Mouse (Mus musculus) heart, postnatal 0 days (tissue): ENCODE measurements around the gene Ss18l1. TPM values are rescaled to one million over a fixed set of nuclear protein-coding genes. Genes with fewer than 3 reads are reported as not detected.

Experiments
- ATAC-seq: fragments of 200-750 bp; cut with Nextera tagmentation; 2 replicates; pipeline ENCODE4 v1.8.0; 2017; ENCODE audit warnings: low read depth, moderate number of reproducible peaks, moderate library complexity; ENCODE audit not compliant: insufficient read depth
- DNase-seq: peaks from one replicate; pipeline ENCODE4 v3.0.0-alpha.2; 2016; ENCODE audit warnings: low spot score
- H3K27ac ChIP-seq: fragments of 300-500 bp; sonication (generic); 2 replicates; pipeline ENCODE4 v1.5.1; 2014; ENCODE audit warnings: low read depth, mild to moderate bottlenecking
- H3K27me3 ChIP-seq: fragments of 300-500 bp; sonication (generic); 2 replicates; pipeline ENCODE4 v1.6.1; 2014; ENCODE audit warnings: low read length, mixed read lengths; ENCODE audit not compliant: control insufficient read depth, insufficient read depth
- H3K36me3 ChIP-seq: fragments of 300-500 bp; sonication (generic); replicated peaks from 2 replicates; pipeline ENCODE4 v1.6.1; 2014; ENCODE audit warnings: low read length, mixed read lengths; ENCODE audit not compliant: control insufficient read depth, insufficient read depth
- H3K4me1 ChIP-seq: fragments of 300-500 bp; sonication (generic); 2 replicates; pipeline ENCODE4 v1.6.1; 2014; ENCODE audit warnings: antibody characterized with exemption; ENCODE audit not compliant: control insufficient read depth, insufficient read depth
- H3K4me2 ChIP-seq: fragments of 300-500 bp; sonication (generic); 2 replicates; pipeline ENCODE4 v1.6.1; 2014; ENCODE audit warnings: low read depth, mild to moderate bottlenecking, low read length, moderate library complexity
- H3K4me3 ChIP-seq: fragments of 300-500 bp; sonication (generic); 2 replicates; pipeline ENCODE4 v1.5.1; 2014; ENCODE audit warnings: low read depth, low read length
- H3K9ac ChIP-seq: fragments of 300-500 bp; sonication (generic); replicated peaks from 2 replicates; pipeline ENCODE4 v1.6.1; 2014; ENCODE audit warnings: low read depth, low read length, mixed read lengths
- H3K9me3 ChIP-seq: fragments of 300-500 bp; sonication (generic); replicated peaks from 2 replicates; pipeline ENCODE4 v1.6.1; 2016; ENCODE audit warnings: low read length; ENCODE audit not compliant: control insufficient read depth
- CTCF ChIP-seq: IDR thresholded peaks from 2 replicates; pipeline ENCODE4 v1.5.1; 2016; ENCODE audit warnings: antibody characterized with exemption, control low read depth, low read depth
- EP300 ChIP-seq: IDR thresholded peaks from 2 replicates; pipeline ENCODE4 v1.6.1; 2016; ENCODE audit warnings: antibody characterized with exemption, low read depth
- WGBS: fragments of 180-500 bp; shearing (Covaris S2); extraction: QIAGEN DNeasy Blood & Tissue Kit; methylation state at CpG from one replicate; pipeline ENCODE4 v1.1.7; 2014; 5-methylcytosine and 5-hydroxymethylcytosine counted together
- polyA plus RNA-seq: library from polyadenylated mRNA; unstranded; fragments of >200 nt; fragmentation: Nextera tagmentation; extraction: Ambion mirVana; gene quantifications from 2 replicates; pipeline ENCODE4 v1.2.1, GENCODE M21; 2015
- total RNA-seq: library from RNA; depleted of rRNA; stranded (reverse); fragments of >200 nt; gene quantifications from 2 replicates; pipeline ENCODE4 v1.2.3, GENCODE M21; 2014; ENCODE audit warnings: low replicate concordance

Gene Ss18l1
- total and polyA plus RNA-seq, 2 experiments from 2014 or later, result 2.3 to 5.3 TPM

- Histone ChIP-seq H3K36me3 (no peaks in the 10 kb centered on the region), H3K4me2 (no peak overlapping the region), H3K9me3 (no peaks in the 10 kb centered on the region), H3K4me3 (no peak overlapping the region), H3K27ac (no peak overlapping the region), H3K4me1 (0 out of 2 replicates have a peak, but pooled peaks cover 8% of the 10 kb centered on the region), H3K27me3 (no peaks in the 10 kb centered on the region), H3K9ac (no peak overlapping the region)
- WGBS, result 52% methylated on average over 7 of the region's 7 CpGs
- no peak for DNase-seq
- ATAC-seq, result no peak
- TF ChIP-seq CTCF (no peak), EP300 (no peak)
These were observed 22.1 kb upstream of the Ss18l1 start for GRCm38 (mm10) chr2:180020091-180020661.

DNA sequence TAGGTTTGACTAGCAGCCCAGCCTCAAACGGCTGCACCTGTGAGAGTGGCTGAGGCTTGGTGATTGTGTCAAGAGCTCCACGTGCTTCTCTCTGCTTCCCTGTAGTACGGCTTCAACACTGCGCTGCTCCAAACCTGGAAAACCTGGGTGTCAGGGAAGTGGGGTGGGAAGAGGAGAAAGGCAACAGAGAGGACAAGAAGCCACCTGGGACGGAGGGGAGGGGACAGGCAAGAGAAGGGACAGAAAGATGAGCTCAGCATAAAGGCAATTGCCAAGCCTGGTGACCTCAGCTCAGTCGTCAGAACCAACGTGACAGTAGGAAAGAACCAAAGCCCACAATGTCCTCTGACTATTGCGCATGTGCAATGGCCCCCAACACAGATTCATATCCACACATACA, 21.4 kb upstream of the Ss18l1 start:
- no peaks in the 10 kb centered on the region for H3K27me3 ChIP-seq

DNA sequence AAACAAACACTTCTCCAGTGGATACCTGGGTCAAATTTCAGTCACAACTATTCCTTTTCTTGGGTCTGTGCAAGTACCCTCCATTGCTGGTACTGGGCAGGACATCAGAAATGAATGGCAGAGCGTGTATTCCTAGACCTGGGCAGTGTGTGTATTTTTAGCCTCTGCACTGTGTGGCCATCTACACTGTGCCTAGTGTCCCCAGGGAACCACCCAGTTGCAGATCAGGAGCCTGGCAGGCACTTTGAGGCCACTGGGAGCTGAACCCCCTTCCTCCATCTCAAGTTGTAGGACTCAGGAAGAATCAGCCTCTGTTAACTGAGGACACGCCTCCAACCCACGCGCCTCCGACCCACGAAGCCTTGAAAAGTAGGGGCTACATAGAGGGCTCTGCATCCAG, 19.6 kb upstream of the Ss18l1 start:
- H3K9ac ChIP-seq, result no peak overlapping the region
- H3K4me1 ChIP-seq, result peaks cover 28% of the 10 kb centered on the region
- H3K4me3 ChIP-seq, result no peak overlapping the region
- no peaks in the 10 kb centered on the region; the same call in 1 of the 2 replicates for H3K36me3 ChIP-seq
- DNase-seq (no peak), ATAC-seq (no peak)
- TF ChIP-seq EP300, result no peak
- no peak for TF ChIP-seq CTCF
- H3K9me3 ChIP-seq, result no peaks in the 10 kb centered on the region
- 43% methylated on average over 6 of the region's 6 CpGs for WGBS
- H3K4me2 ChIP-seq, result no peak overlapping the region
- H3K27ac ChIP-seq, result no peak overlapping the region
- H3K27me3 ChIP-seq, result no peaks in the 10 kb centered on the region

More for the DNA sequence above, 21.4 kb upstream of the Ss18l1 start:
- Histone ChIP-seq H3K9ac (no peak overlapping the region), H3K4me3 (no peak overlapping the region), H3K4me2 (no peak overlapping the region), H3K27ac (no peak overlapping the region), H3K9me3 (no peaks in the 10 kb centered on the region), H3K4me1 (peaks cover 11% of the 10 kb centered on the region; the same call in 1 of the 2 replicates), H3K36me3 (no peaks in the 10 kb centered on the region)
- DNase-seq, result no peak
- no peak for TF ChIP-seq CTCF
- no peak for TF ChIP-seq EP300
- no peak for ATAC-seq
- WGBS, result 71% methylated on average over 8 of the region's 8 CpGs

- Histone ChIP-seq H3K27me3 (no peaks in the 10 kb centered on the region), H3K27ac (peak within 1 kb of the TSS; percentile 96), H3K36me3 (peaks cover 17% of the 10 kb centered on the region), H3K4me1 (peaks cover 37% of the 10 kb centered on the region), H3K4me2 (peak within 1 kb of the TSS; percentile 91), H3K9ac (peak within 1 kb of the TSS; percentile 88), H3K9me3 (no peaks in the 10 kb centered on the region), H3K4me3 (peak within 1 kb of the TSS; percentile 84)
- peak; percentile 96 for DNase-seq
- TF ChIP-seq CTCF (no peak), EP300 (0 out of 2 replicates have a peak, but pooled peaks have one; percentile 31)
- ATAC-seq, result peak; percentile 93
- WGBS, result under 1% methylated on average over 69 of the region's 80 CpGs
These were observed 17.8 kb upstream of the Ss18l1 start, which contains the start of gene Lsm14b for GRCm38 (mm10) chr2:180024401-180025098. TSS of gene Lsm14b (plus strand) at chr2:180024987.

- H3K36me3 ChIP-seq, result peaks cover 24% of the 10 kb centered on the region
- 1% methylated on average over 49 of the region's 84 CpGs for WGBS
- H3K27ac ChIP-seq, result peak overlapping the region; percentile 96
- peak; percentile 7; the same call in 1 of the 2 replicates for ATAC-seq
- no peaks in the 10 kb centered on the region for H3K9me3 ChIP-seq
- peaks cover 37% of the 10 kb centered on the region for H3K4me1 ChIP-seq
- H3K9ac ChIP-seq, result peak overlapping the region; percentile 88
- no peaks in the 10 kb centered on the region for H3K27me3 ChIP-seq
- TF ChIP-seq CTCF, result no peak
- no peak for TF ChIP-seq EP300
- no peak for DNase-seq
- peak overlapping the region; percentile 91 for H3K4me2 ChIP-seq
- peak overlapping the region; percentile 84 for H3K4me3 ChIP-seq
These were observed 17.0 kb upstream of the Ss18l1 start for GRCm38 (mm10) chr2:180025135-180025860.
